Mouse (Mus musculus) liver, embryonic 14.5 days (tissue): ENCODE results near the gene Phyh.

ENCODE experiments used
- CTCF ChIP-seq: IDR thresholded peaks from 2 replicates; pipeline ENCODE4 v1.5.1; 2016; ENCODE audit warnings: antibody characterized with exemption, low read depth, control low read depth
- EP300 ChIP-seq: IDR thresholded peaks from 2 replicates; pipeline ENCODE4 v1.6.1; 2016; ENCODE audit warnings: antibody characterized with exemption, low read depth

- no peak for TF ChIP-seq CTCF
- TF ChIP-seq EP300, result no peak
Measured at GRCm38 (mm10) chr2:4922476-4923164, 3.8 kb downstream of the Phyh start.
